Mouse (Mus musculus) liver, embryonic 15.5 days (tissue): ENCODE measurements around the gene Prkar1a. TPM values are rescaled to one million over a fixed set of nuclear protein-coding genes. Genes with fewer than 3 reads are reported as not detected.

Source experiments
- ATAC-seq: fragments of 200-750 bp; cut with Nextera tagmentation; 2 replicates; pipeline ENCODE4 v1.8.0; 2017; ENCODE audit warnings: moderate number of reproducible peaks, mild to moderate bottlenecking, moderate library complexity; ENCODE audit not compliant: insufficient read depth
- H3K27ac ChIP-seq: fragments of 300-500 bp; sonication (generic); replicated peaks from 2 replicates; pipeline ENCODE4 v1.5.1; 2015; ENCODE audit warnings: mild to moderate bottlenecking, inconsistent platforms
- H3K27me3 ChIP-seq: fragments of 300-500 bp; sonication (generic); 2 replicates; pipeline ENCODE4 v1.6.1; 2015; ENCODE audit warnings: mild to moderate bottlenecking, inconsistent platforms
- H3K36me3 ChIP-seq: fragments of 300-500 bp; sonication (generic); replicated peaks from 2 replicates; pipeline ENCODE4 v1.6.1; 2015; ENCODE audit warnings: moderate library complexity, mild to moderate bottlenecking, inconsistent platforms
- H3K4me1 ChIP-seq: fragments of 300-500 bp; sonication (generic); replicated peaks from 2 replicates; pipeline ENCODE4 v1.6.1; 2015; ENCODE audit warnings: inconsistent platforms
- H3K4me2 ChIP-seq: fragments of 300-500 bp; sonication (generic); 2 replicates; pipeline ENCODE4 v1.6.1; 2015; ENCODE audit warnings: moderate library complexity, mild to moderate bottlenecking, inconsistent platforms
- H3K4me3 ChIP-seq: fragments of 300-500 bp; sonication (generic); replicated peaks from 2 replicates; pipeline ENCODE4 v1.5.1; 2015; ENCODE audit warnings: mild to moderate bottlenecking, inconsistent platforms
- H3K9ac ChIP-seq: fragments of 300-500 bp; sonication (generic); 2 replicates; pipeline ENCODE4 v1.6.1; 2015; ENCODE audit warnings: moderate library complexity, mild to moderate bottlenecking, inconsistent platforms
- H3K9me3 ChIP-seq: fragments of 300-500 bp; sonication (generic); replicated peaks from 2 replicates; pipeline ENCODE4 v1.6.1; 2016; ENCODE audit warnings: inconsistent platforms
- WGBS: fragments of 180-500 bp; shearing (Covaris S2); methylation state at CpG from one replicate; pipeline ENCODE4 v1.1.7; 2015; ENCODE audit warnings: mixed read lengths; ENCODE audit not compliant: insufficient replicate concordance; 5-methylcytosine and 5-hydroxymethylcytosine counted together
- polyA plus RNA-seq: library from polyadenylated mRNA; unstranded; fragments of >200 nt; fragmentation: Nextera tagmentation; extraction: Ambion mirVana; gene quantifications from 2 replicates; pipeline ENCODE4 v1.2.1, GENCODE M21; 2015

Gene Prkar1a
- 108 and 113 TPM in 2 replicates for polyA plus RNA-seq

- H3K9me3 ChIP-seq = no peaks in the 10 kb centered on the region
- peaks cover 50% of the 10 kb centered on the region for H3K4me1 ChIP-seq
- H3K4me3 ChIP-seq = peak within 1 kb of the TSS; percentile 98
- H3K36me3 ChIP-seq = peaks cover 12% of the 10 kb centered on the region
- H3K4me2 ChIP-seq = peak within 1 kb of the TSS; percentile 96
- H3K9ac ChIP-seq = peak within 1 kb of the TSS; percentile 95
- 3% methylated on average over 8 of the region's 8 CpGs for WGBS
- no peak within 1 kb of the TSS for H3K27ac ChIP-seq
- ATAC-seq = no peak
- H3K27me3 ChIP-seq = peaks cover 29% of the 10 kb centered on the region
Measured at GRCm38 (mm10) chr11:109649206-109649605, at the start of gene Prkar1a. Prkar1a (plus strand) TSS chr11:109649405.

DNA sequence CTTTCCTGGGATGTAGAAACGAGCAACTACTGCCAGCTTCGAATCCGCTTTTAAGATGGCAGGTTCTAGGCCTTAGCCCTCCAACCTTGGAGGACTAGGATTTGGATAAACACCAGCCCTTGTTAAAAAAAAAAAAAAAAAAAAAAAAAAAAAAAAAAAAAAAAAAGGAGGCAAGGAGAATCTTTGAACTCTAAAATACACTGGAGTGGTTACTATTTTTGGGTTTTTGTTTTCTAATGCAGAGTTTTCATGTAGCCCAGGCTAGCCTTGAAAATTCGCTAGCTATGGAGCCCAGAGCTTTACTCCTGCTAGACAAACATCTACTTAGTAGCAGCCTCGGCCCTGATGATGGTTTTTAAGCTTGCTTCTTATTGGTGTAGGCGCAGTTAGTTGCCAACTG, 41.6 kb upstream of the Prkar1a start:
- Histone ChIP-seq H3K27ac (no peak overlapping the region), H3K4me1 (peaks cover 33% of the 10 kb centered on the region), H3K4me3 (no peak overlapping the region), H3K9ac (no peak overlapping the region), H3K9me3 (no peaks in the 10 kb centered on the region), H3K36me3 (peaks cover 37% of the 10 kb centered on the region), H3K4me2 (no peak overlapping the region), H3K27me3 (no peaks in the 10 kb centered on the region)
- 84% methylated on average over 6 of the region's 6 CpGs for WGBS
- no peak for ATAC-seq

GRCm38 (mm10) chr11:109608976-109609625, 40.1 kb upstream of the Prkar1a start:
- Histone ChIP-seq H3K27me3 (no peaks in the 10 kb centered on the region), H3K9me3 (no peaks in the 10 kb centered on the region), H3K4me2 (peak overlapping the region; percentile 91), H3K4me3 (peak overlapping the region; percentile 83), H3K27ac (peak overlapping the region; percentile 26), H3K36me3 (peaks cover 22% of the 10 kb centered on the region; the same call in 1 of the 2 replicates), H3K9ac (peak overlapping the region; percentile 84; the same call in 1 of the 2 replicates), H3K4me1 (peaks cover 48% of the 10 kb centered on the region)
- 44% methylated on average over 6 of the region's 6 CpGs for WGBS
- no peak for ATAC-seq

- Histone ChIP-seq H3K4me3 (peak overlapping the region; percentile 83), H3K9me3 (no peaks in the 10 kb centered on the region), H3K9ac (peak overlapping the region; percentile 84), H3K27me3 (no peaks in the 10 kb centered on the region), H3K36me3 (0 out of 2 replicates have a peak, but pooled peaks cover 14% of the 10 kb centered on the region), H3K4me2 (peak overlapping the region; percentile 91), H3K27ac (peak overlapping the region; percentile 98), H3K4me1 (peaks cover 55% of the 10 kb centered on the region)
- WGBS = 26% methylated on average over 9 of the region's 9 CpGs
- no peak for ATAC-seq
Measured at GRCm38 (mm10) chr11:109610046-109610794, 39.0 kb upstream of the Prkar1a start.

DNA sequence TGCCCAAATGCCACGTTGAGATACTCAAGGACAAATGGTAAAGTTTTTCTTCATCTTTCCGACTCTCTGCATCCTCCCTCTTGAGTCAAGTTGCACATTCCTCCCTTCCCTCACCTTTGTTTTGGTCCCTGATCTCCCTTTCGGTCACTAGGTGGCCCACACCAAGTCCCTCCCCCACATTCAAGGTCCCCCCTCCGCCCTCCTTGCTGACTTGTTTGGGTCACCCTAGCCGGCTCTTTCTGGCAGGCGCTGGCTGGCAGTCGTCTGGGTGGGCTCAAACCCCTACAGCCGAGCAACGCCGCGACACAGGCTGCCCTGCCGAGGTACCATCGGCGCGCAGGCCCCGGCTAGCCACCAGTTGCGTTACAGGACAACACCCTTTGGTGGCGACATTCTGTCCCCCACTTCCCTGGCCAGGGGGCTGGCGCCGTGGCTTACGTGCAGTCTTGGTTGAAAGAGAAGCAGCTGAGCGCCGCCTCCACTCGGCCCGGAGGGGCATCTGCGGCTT, 38.4 kb upstream of the Prkar1a start:
- Histone ChIP-seq H3K36me3 (0 out of 2 replicates have a peak, but pooled peaks cover 8% of the 10 kb centered on the region), H3K27me3 (no peaks in the 10 kb centered on the region), H3K9me3 (no peaks in the 10 kb centered on the region), H3K4me2 (peak overlapping the region; percentile 91), H3K4me1 (peaks cover 61% of the 10 kb centered on the region), H3K27ac (peak overlapping the region; percentile 98), H3K4me3 (peak overlapping the region; percentile 83), H3K9ac (peak overlapping the region; percentile 84)
- ATAC-seq = peak; percentile 11
- WGBS = under 1% methylated on average over 26 of the region's 26 CpGs

GRCm38 (mm10) chr11:109611303-109612149, 37.7 kb upstream of the Prkar1a start, which contains the start of gene Wipi1:
Wipi1 (minus strand) TSS chr11:109611967.
- H3K4me2 ChIP-seq = peak within 1 kb of the TSS; percentile 91
- ATAC-seq = peak; percentile 91
- whole genome bisulfite sequencing = under 1% methylated on average over 58 of the region's 58 CpGs
- H3K36me3 ChIP-seq = 0 out of 2 replicates have a peak, but pooled peaks cover 3% of the 10 kb centered on the region
- H3K9me3 ChIP-seq = no peaks in the 10 kb centered on the region
- peaks cover 68% of the 10 kb centered on the region for H3K4me1 ChIP-seq
- no peaks in the 10 kb centered on the region for H3K27me3 ChIP-seq
- peak within 1 kb of the TSS; percentile 98 for H3K27ac ChIP-seq
- peak within 1 kb of the TSS; percentile 83 for H3K4me3 ChIP-seq
- peak within 1 kb of the TSS; percentile 84 for H3K9ac ChIP-seq

- peak overlapping the region; percentile 98 for H3K27ac ChIP-seq
- ATAC-seq = peak; percentile 12
- no peaks in the 10 kb centered on the region for H3K9me3 ChIP-seq
- H3K36me3 ChIP-seq = no peaks in the 10 kb centered on the region
- peaks cover 82% of the 10 kb centered on the region for H3K4me1 ChIP-seq
- peak overlapping the region; percentile 45 for H3K4me3 ChIP-seq
- H3K4me2 ChIP-seq = peak overlapping the region; percentile 91
- 17% methylated on average over 7 of the region's 7 CpGs for WGBS
- no peaks in the 10 kb centered on the region for H3K27me3 ChIP-seq
- H3K9ac ChIP-seq = peak overlapping the region; percentile 44
Measured at GRCm38 (mm10) chr11:109612871-109613529, 36.2 kb upstream of the Prkar1a start.

DNA sequence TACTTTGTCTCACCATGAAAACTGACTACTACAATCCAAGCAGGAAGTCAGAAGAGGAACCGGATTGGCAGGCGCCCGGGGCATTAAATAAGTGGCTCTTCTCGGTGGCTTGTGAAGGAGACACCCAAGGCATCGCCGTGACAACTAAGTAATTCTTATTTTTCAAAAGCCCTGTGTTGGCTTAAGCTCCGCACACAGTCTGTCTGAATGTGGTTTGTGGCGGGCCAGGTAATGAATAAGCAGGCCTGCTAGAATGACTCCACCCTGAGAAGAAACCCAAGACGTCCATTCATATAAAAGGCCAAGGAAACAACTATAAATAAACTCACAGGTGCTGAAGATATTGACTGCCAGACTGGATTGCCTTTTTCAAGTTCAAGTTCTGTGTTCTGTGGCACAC, 33.9 kb upstream of the Prkar1a start:
- H3K4me3 ChIP-seq = peak overlapping the region; percentile 45
- peak overlapping the region; percentile 54 for H3K9ac ChIP-seq
- H3K9me3 ChIP-seq = no peaks in the 10 kb centered on the region
- peak overlapping the region; percentile 91 for H3K4me2 ChIP-seq
- 30% methylated on average over 9 of the region's 9 CpGs for WGBS
- no peaks in the 10 kb centered on the region for H3K27me3 ChIP-seq
- peak overlapping the region; percentile 98 for H3K27ac ChIP-seq
- no peaks in the 10 kb centered on the region for H3K36me3 ChIP-seq
- ATAC-seq = no peak
- H3K4me1 ChIP-seq = peaks cover 76% of the 10 kb centered on the region

- ATAC-seq = no peak
- peaks cover 79% of the 10 kb centered on the region for H3K4me1 ChIP-seq
- peak overlapping the region; percentile 44 for H3K9ac ChIP-seq
- H3K4me2 ChIP-seq = peak overlapping the region; percentile 91
- H3K27me3 ChIP-seq = no peaks in the 10 kb centered on the region
- H3K4me3 ChIP-seq = peak overlapping the region; percentile 45
- H3K36me3 ChIP-seq = no peaks in the 10 kb centered on the region
- H3K9me3 ChIP-seq = no peaks in the 10 kb centered on the region
- 20% methylated on average over 4 of the region's 4 CpGs for WGBS
- peak overlapping the region; percentile 98 for H3K27ac ChIP-seq
Measured at GRCm38 (mm10) chr11:109616352-109616751, 32.9 kb upstream of the Prkar1a start.

DNA sequence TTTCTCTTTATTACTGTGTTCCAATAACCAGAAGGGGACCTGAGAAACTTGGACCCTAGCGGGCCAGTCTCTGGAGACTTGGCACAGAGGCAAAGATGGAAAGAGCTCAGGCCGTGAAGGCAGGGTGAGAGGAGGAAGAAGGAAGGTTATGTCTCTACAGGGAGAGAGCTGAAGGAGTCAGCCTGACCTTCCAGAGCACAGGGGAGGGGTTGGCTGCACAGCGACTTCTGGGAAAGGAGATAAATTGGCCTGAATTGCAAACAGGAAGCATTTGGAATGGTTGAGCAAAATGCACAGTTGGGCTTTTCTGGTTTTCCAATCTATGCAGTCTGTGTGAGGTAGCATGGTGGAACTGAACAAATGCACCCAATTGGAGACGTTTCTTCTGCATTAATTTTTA, 32.4 kb upstream of the Prkar1a start:
- H3K4me2 ChIP-seq = peak overlapping the region; percentile 91
- peak overlapping the region; percentile 44 for H3K9ac ChIP-seq
- H3K36me3 ChIP-seq = no peaks in the 10 kb centered on the region
- H3K4me1 ChIP-seq = peaks cover 81% of the 10 kb centered on the region
- no peaks in the 10 kb centered on the region for H3K9me3 ChIP-seq
- peak overlapping the region; percentile 98 for H3K27ac ChIP-seq
- H3K4me3 ChIP-seq = peak overlapping the region; percentile 45
- H3K27me3 ChIP-seq = no peaks in the 10 kb centered on the region
- no peak for ATAC-seq
- 31% methylated on average over 4 of the region's 4 CpGs for WGBS
